Mouse (Mus musculus): Measurements from ENCODE around the gene Dpm2. TPM values are rescaled to one million over a fixed set of nuclear protein-coding genes. Genes with fewer than 3 reads are reported as not detected.

Dpm2 gene
- polyA plus RNA-seq (2017; shearing (Covaris generic)), result 100 to 1,000 TPM; 117 to 126 TPM

GRCm38 (mm10) chr2:32570698-32571494 lies at the start of gene Dpm2:
Gene Dpm2, plus strand, starts transcription at chr2:32570858.

GRCm38 (mm10) chr2:32534733-32535471 lies 35.8 kb upstream of the Dpm2 start, which contains the start of gene Fam102a:
Gene Fam102a, plus strand, starts transcription at chr2:32535332.

GRCm38 (mm10) chr2:32574497-32574896 lies 3.8 kb downstream of the Dpm2 start, which contains the start of gene Pip5kl1:
Gene Pip5kl1, plus strand, starts transcription at chr2:32574797.

GRCm38 (mm10) chr2:32575586-32576160 lies 5.0 kb downstream of the Dpm2 start, which contains the start of gene 9430097D07Rik:
Gene 9430097D07Rik, minus strand, starts transcription at chr2:32575684.

GRCm38 (mm10) chr2:32586871-32587351 lies 16.3 kb downstream of the Dpm2 start, which contains the start of gene St6galnac4:
Gene St6galnac4, plus strand, starts transcription at chr2:32587095.

GRCm38 (mm10) chr2:32599409-32599808 lies 28.8 kb downstream of the Dpm2 start, which contains the start of gene St6galnac6:
Gene St6galnac6, plus strand, starts transcription at chr2:32599709.

GRCm38 (mm10) chr2:32621517-32621859 lies 50.8 kb downstream of the Dpm2 start, which contains the start of gene Ak1:
Gene Ak1, plus strand, starts transcription at chr2:32621758.

Other genes with a start within 250 kb of the Dpm2 start
- 10 to 100 TPM; 66.8 to 80.0 TPM for gene Ciz1, start 218.5 kb upstream of the Dpm2 start, polyA plus RNA-seq (2017; shearing (Covaris generic))
- gene Dnm1, start 217.5 kb upstream of the Dpm2 start, polyA plus RNA-seq (2017; shearing (Covaris generic)), result under 1 TPM in 1 of 2 experiments, not detected in 1; 0.09 TPM
- gene 1110008P14Rik, start 188.9 kb upstream of the Dpm2 start, polyA plus RNA-seq (2017; shearing (Covaris generic)), result 100 to 1,000 TPM in 1 of 2 experiments, 10 to 100 TPM in 1; 98.1 to 113 TPM
- not detected for gene Lcn2, start 182.6 kb upstream of the Dpm2 start, polyA plus RNA-seq (2017; shearing (Covaris generic))
- 10 to 100 TPM; 13.0 to 23.5 TPM for gene Ptges2, start 175.0 kb upstream of the Dpm2 start, polyA plus RNA-seq (2017; shearing (Covaris generic))
- 1 to 10 TPM; 6.9 to 7.4 TPM for gene Naif1, start 120.4 kb upstream of the Dpm2 start, polyA plus RNA-seq (2017; shearing (Covaris generic))
- gene Slc25a25, start 119.4 kb upstream of the Dpm2 start, polyA plus RNA-seq (2017; shearing (Covaris generic)), result 10 to 100 TPM; 11.6 to 15.5 TPM
- gene Fam102a, start 35.5 kb upstream of the Dpm2 start, polyA plus RNA-seq (2017; shearing (Covaris generic)), result 100 to 1,000 TPM; 118 to 128 TPM
- gene Pip5kl1, start 3.9 kb downstream of the Dpm2 start, polyA plus RNA-seq (2017; shearing (Covaris generic)), result under 1 TPM in 1 of 2 experiments, not detected in 1; 0.52 TPM
- not detected for gene 9430097D07Rik, start 4.8 kb downstream of the Dpm2 start, polyA plus RNA-seq (2017; shearing (Covaris generic))
- gene St6galnac4, start 16.2 kb downstream of the Dpm2 start, polyA plus RNA-seq (2017; shearing (Covaris generic)), result 10 to 100 TPM; 39.3 to 52.8 TPM
- 1 to 10 TPM; 5.8 to 6.5 TPM for gene St6galnac6, start 28.9 kb downstream of the Dpm2 start, polyA plus RNA-seq (2017; shearing (Covaris generic))
- under 1 TPM in 1 of 2 experiments, not detected in 1; 0.13 TPM for gene Ak1, start 50.9 kb downstream of the Dpm2 start, polyA plus RNA-seq (2017; shearing (Covaris generic))
- gene Eng, start 75.7 kb downstream of the Dpm2 start, polyA plus RNA-seq (2017; shearing (Covaris generic)), result under 1 TPM in 1 of 2 experiments, not detected in 1; 0.80 TPM
- gene Fpgs, start 133.3 kb downstream of the Dpm2 start, polyA plus RNA-seq (2017; shearing (Covaris generic)), result 10 to 100 TPM; 11.0 to 16.7 TPM
- gene Cdk9, start 142.2 kb downstream of the Dpm2 start, polyA plus RNA-seq (2017; shearing (Covaris generic)), result 100 to 1,000 TPM; 173 to 181 TPM
- 100 to 1,000 TPM; 105 to 112 TPM for gene Sh2d3c, start 150.2 kb downstream of the Dpm2 start, polyA plus RNA-seq (2017; shearing (Covaris generic))
- under 1 TPM; 0.48 to 0.95 TPM for gene 6330409D20Rik, start 170.2 kb downstream of the Dpm2 start, polyA plus RNA-seq (2017; shearing (Covaris generic))
- gene Tor2a, start 186.4 kb downstream of the Dpm2 start, polyA plus RNA-seq (2017; shearing (Covaris generic)), result 10 to 100 TPM; 69.8 to 78.7 TPM
- gene Ttc16, start 204.8 kb downstream of the Dpm2 start, polyA plus RNA-seq (2017; shearing (Covaris generic)), result 1 to 10 TPM in 1 of 2 experiments, under 1 TPM in 1; 0.79 to 3.5 TPM
- gene Ptrh1, start 204.9 kb downstream of the Dpm2 start, polyA plus RNA-seq (2017; shearing (Covaris generic)), result 1 to 10 TPM; 2.9 to 4.3 TPM
- under 1 TPM; 0.15 to 0.39 TPM for gene Cfap157, start 213.6 kb downstream of the Dpm2 start, polyA plus RNA-seq (2017; shearing (Covaris generic))

Measured in activated CD4-positive, CD25-positive, alpha-beta regulatory T cell (primary cell).